Mouse (Mus musculus): ENCODE results near the gene Mybpc3. TPM values are rescaled to one million over a fixed set of nuclear protein-coding genes. Genes with fewer than 3 reads are reported as not detected.

The Mybpc3 gene
- polyA plus RNA-seq, 1 experiment = 11.2 TPM

DNA sequence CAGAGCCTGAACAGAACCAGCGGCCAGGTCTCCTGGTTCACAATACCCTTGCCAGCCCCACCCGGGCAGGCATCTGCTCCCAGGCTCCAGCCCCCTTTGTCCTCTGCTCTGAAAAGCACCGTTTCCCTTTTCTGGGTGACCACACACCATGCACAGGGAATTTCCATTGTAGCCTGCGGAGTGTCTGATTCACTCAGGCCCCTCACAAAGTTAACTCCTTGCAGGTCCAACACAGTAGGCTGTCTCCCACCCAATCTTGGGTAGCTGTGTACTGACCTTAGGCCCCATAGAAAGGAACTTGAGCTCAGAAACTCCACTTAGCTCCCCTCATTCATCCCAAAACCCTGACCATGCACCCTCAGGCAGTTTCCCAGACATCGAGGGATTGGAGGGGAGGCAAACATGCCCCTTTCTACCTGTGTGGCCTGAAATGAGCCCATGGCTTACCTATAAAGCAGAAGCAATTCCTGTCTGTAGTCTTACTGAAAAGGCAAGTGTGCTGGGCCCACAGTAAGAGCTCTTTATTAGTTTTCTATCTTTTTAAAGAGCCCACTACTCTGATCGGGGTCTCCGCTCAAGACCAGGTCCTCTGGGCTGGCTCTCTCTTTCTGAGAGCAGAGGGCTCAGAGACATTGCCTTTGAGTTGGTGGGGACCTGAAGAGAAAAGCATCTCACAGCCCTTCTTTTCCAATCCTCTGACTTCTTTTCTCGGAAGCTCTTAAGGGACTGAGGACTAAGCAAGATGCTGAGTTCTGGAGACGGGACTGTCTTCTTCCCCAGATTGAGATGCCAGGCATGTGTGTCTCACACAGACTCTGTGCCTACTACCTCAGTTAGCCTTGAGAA lies 31.3 kb upstream of the Mybpc3 start:
- TF ChIP-seq CTCF (IDR thresholded peaks at IDR 0.05; ENCODE audit: insufficient read depth, low read length) (no peak), POLR2A (IDR thresholded peaks at IDR 0.05; ENCODE audit: borderline replicate concordance, extremely low read depth, low read depth, low read length) (no peak)
- 72% methylated on average over 9 of the region's 9 CpGs for WGBS
- Histone ChIP-seq H3K4me1 (ENCODE audit: control insufficient read depth, insufficient read depth, low read length) (peaks cover 8% of the 10 kb centered on the region), H3K4me3 (replicated peaks; ENCODE audit: extremely low read depth, low read depth, low read length) (no peak overlapping the region)
- DNase-seq = no peak

GRCm38 (mm10) chr2:91087453-91087852 lies 30.5 kb upstream of the Mybpc3 start:
- TF ChIP-seq CTCF (IDR thresholded peaks at IDR 0.05; ENCODE audit: insufficient read depth, low read length) = no peak
- TF ChIP-seq POLR2A (IDR thresholded peaks at IDR 0.05; ENCODE audit: borderline replicate concordance, extremely low read depth, low read depth, low read length) = no peak
- peaks cover 7% of the 10 kb centered on the region for H3K4me1 ChIP-seq (ENCODE audit: control insufficient read depth, insufficient read depth, low read length)

DNA sequence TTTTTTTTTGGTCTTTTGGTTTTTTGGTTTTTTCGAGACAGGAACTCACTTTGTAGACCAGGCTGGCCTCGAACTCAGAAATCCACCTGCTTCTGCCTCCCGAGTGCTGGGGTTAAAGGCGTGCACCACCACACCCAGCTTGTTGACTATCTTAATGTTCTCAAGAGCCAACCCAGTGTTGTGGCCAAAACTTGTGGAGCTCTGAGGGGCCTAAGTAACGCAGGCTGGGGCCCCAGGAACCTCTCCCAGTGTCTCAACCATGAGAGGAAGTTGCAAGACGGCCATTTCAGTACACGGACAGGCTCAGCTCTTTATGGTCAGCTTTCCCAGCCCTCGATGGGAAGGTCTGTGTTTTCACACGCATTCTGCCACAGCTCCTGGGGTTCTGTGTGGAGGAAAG lies 29.0 kb upstream of the Mybpc3 start:
- H3K4me3 ChIP-seq (replicated peaks; ENCODE audit: extremely low read depth, low read depth, low read length) = no peak overlapping the region
- TF ChIP-seq POLR2A (IDR thresholded peaks at IDR 0.05; ENCODE audit: borderline replicate concordance, extremely low read depth, low read depth, low read length) = no peak
- no peak for TF ChIP-seq CTCF (IDR thresholded peaks at IDR 0.05; ENCODE audit: insufficient read depth, low read length)
- 74% methylated on average over 9 of the region's 9 CpGs for WGBS
- no peaks in the 10 kb centered on the region for H3K4me1 ChIP-seq (ENCODE audit: control insufficient read depth, insufficient read depth, low read length)
- no peak for DNase-seq

More at GRCm38 (mm10) chr2:91087453-91087852, 30.5 kb upstream of the Mybpc3 start:
- no peak overlapping the region for H3K4me3 ChIP-seq (replicated peaks; ENCODE audit: extremely low read depth, low read depth, low read length)
- 77% methylated on average over 9 of the region's 9 CpGs for WGBS
- no peak for DNase-seq

DNA sequence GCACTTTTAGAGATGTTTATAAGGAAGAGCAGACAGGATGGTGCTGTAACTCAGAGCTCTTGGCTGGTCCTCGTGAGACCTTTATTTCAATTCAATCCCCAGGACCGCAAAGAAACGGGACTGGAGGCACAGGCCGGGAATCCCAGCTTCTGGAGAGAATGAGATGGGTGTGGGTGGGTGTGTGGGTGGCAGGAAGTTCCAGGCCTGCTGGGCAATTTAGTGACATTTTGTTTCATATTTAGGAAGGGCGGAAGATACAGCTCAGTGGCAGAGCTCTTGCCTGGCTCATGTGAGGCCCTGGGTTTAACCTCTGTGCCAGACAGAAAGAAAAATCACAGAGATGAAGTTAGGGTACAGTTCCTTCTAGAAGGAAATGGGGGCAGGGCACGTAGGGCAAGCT lies 27.7 kb upstream of the Mybpc3 start:
- Histone ChIP-seq H3K4me3 (replicated peaks; ENCODE audit: extremely low read depth, low read depth, low read length) (no peak overlapping the region), H3K4me1 (ENCODE audit: control insufficient read depth, insufficient read depth, low read length) (no peaks in the 10 kb centered on the region)
- no peak for DNase-seq
- WGBS = 51% methylated on average over 6 of the region's 6 CpGs
- TF ChIP-seq CTCF (IDR thresholded peaks at IDR 0.05; ENCODE audit: insufficient read depth, low read length) (no peak), POLR2A (IDR thresholded peaks at IDR 0.05; ENCODE audit: borderline replicate concordance, extremely low read depth, low read depth, low read length) (no peak)

DNA sequence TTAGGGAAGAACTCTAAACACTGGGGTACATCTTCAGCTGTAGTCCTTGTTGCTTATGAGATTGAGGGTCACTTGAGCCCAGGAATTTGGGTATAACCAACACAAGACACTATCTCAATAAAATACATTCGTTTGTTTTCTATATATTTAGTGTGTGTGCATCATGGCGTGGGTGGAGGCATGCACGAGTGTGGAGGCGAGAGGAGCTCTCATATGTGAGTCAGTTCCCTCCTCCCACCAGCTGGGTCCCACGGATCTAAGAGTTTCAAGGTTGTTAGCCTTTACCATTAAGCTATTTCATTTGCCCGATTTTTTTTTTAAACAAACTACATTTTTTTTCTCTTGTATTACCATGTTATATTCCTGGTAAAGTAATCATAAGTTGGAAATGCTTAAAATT lies 27.1 kb upstream of the Mybpc3 start:
- no peak for TF ChIP-seq CTCF (IDR thresholded peaks at IDR 0.05; ENCODE audit: insufficient read depth, low read length)
- no peak for TF ChIP-seq POLR2A (IDR thresholded peaks at IDR 0.05; ENCODE audit: borderline replicate concordance, extremely low read depth, low read depth, low read length)
- no peak overlapping the region for H3K4me3 ChIP-seq (replicated peaks; ENCODE audit: extremely low read depth, low read depth, low read length)

DNA sequence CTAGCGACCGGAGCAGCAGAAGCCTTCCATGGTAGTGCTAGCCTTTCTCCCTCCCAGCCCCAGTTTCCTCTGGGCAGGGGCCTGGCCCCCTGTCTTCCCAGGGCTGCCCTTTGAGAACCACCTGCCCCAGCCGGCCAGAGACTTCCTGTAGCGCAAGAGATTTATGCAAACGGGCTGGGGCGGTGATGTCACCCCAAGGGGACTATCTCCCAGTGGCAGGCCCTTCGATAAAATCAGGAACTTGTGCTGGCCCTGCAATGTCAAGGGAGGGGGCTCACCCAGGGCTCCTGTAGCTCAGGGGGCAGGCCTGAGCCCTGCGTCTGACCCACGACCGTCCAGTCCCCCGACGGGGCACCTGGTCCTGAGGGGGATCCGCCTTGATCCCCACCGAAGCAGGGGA lies 21.4 kb upstream of the Mybpc3 start:
- WGBS = 61% methylated on average over 14 of the region's 14 CpGs
- no peak for DNase-seq
- TF ChIP-seq CTCF (IDR thresholded peaks at IDR 0.05; ENCODE audit: insufficient read depth, low read length) = no peak
- TF ChIP-seq POLR2A (IDR thresholded peaks at IDR 0.05; ENCODE audit: borderline replicate concordance, extremely low read depth, low read depth, low read length) = no peak
- Histone ChIP-seq H3K4me1 (ENCODE audit: control insufficient read depth, insufficient read depth, low read length) (peaks cover 3% of the 10 kb centered on the region; the same call in 1 of the 2 replicates), H3K4me3 (replicated peaks; ENCODE audit: extremely low read depth, low read depth, low read length) (peak overlapping the region; percentile 50)

More for the DNA sequence above, 27.1 kb upstream of the Mybpc3 start:
- no peaks in the 10 kb centered on the region for H3K4me1 ChIP-seq (ENCODE audit: control insufficient read depth, insufficient read depth, low read length)
- 67% methylated on average over 6 of the region's 6 CpGs for WGBS
- DNase-seq = no peak

- TF ChIP-seq POLR2A (IDR thresholded peaks at IDR 0.05; ENCODE audit: borderline replicate concordance, extremely low read depth, low read depth, low read length) (no peak), CTCF (IDR thresholded peaks at IDR 0.05; ENCODE audit: insufficient read depth, low read length) (no peak)
- peak overlapping the region; percentile 50 for H3K4me3 ChIP-seq (replicated peaks; ENCODE audit: extremely low read depth, low read depth, low read length)
- peaks cover 3% of the 10 kb centered on the region; the same call in 1 of the 2 replicates for H3K4me1 ChIP-seq (ENCODE audit: control insufficient read depth, insufficient read depth, low read length)
- DNase-seq = no peak
- 74% methylated on average over 10 of the region's 10 CpGs for WGBS
Observed at GRCm38 (mm10) chr2:91097015-91097414, 20.9 kb upstream of the Mybpc3 start.

GRCm38 (mm10) chr2:91098156-91098555 lies 19.8 kb upstream of the Mybpc3 start:
- 64% methylated on average over 2 of the region's 2 CpGs for WGBS
- Histone ChIP-seq H3K4me1 (ENCODE audit: control insufficient read depth, insufficient read depth, low read length) (peaks cover 3% of the 10 kb centered on the region; the same call in 1 of the 2 replicates), H3K4me3 (replicated peaks; ENCODE audit: extremely low read depth, low read depth, low read length) (peak overlapping the region; percentile 47)
- DNase-seq = peak; percentile 45
- TF ChIP-seq CTCF (IDR thresholded peaks at IDR 0.05; ENCODE audit: insufficient read depth, low read length) = no peak
- no peak for TF ChIP-seq POLR2A (IDR thresholded peaks at IDR 0.05; ENCODE audit: borderline replicate concordance, extremely low read depth, low read depth, low read length)

DNA sequence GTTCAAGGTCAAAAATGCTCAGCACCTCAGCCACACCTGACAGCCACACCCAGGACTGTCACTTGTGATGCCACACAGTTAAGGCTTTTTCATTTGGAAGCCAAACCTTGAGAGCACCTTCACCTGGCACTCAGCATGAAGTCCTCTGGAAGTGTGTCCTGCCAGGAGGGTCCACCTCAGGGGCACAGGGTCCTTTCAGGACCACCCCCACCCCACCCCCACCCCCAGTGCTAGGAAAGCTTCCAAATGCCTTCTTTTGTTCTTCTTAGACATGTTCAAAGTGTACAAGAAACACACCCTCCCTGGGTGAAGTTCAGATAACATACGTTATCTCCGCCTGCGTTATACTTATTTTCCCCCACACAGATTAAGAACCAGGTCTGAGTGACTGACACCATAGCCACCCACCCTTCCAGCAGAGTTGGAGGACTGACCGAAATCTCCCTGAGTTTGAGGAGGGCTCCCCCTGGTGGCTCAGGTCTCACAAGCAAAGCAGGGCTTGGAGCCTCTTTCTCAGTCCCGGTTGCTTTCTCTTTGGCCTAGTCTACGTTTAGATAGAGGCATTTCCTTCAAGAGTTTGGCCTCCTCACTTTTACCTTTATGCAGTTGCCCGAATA lies 16.7 kb upstream of the Mybpc3 start:
- WGBS = 2% methylated on average over 7 of the region's 7 CpGs
- TF ChIP-seq POLR2A (IDR thresholded peaks at IDR 0.05; ENCODE audit: borderline replicate concordance, extremely low read depth, low read depth, low read length) = no peak
- peak; percentile 93 for TF ChIP-seq CTCF (IDR thresholded peaks at IDR 0.05; ENCODE audit: insufficient read depth, low read length)
- peak; percentile 88 for DNase-seq
- Histone ChIP-seq H3K4me3 (replicated peaks; ENCODE audit: extremely low read depth, low read depth, low read length) (no peak overlapping the region), H3K4me1 (ENCODE audit: control insufficient read depth, insufficient read depth, low read length) (peaks cover 3% of the 10 kb centered on the region; the same call in 1 of the 2 replicates)

All from lung, adult 2 months (tissue).